Mouse (Mus musculus): ENCODE measurements around the gene C530025M09Rik. TPM values are rescaled to one million over a fixed set of nuclear protein-coding genes. Genes with fewer than 3 reads are reported as not detected.

C530025M09Rik gene
- total RNA-seq (2021): 1 to 10 TPM; 1.7 to 2.1 TPM
- long read RNA-seq, experiment 1, partial matches to known transcripts: 0 of 1 reads
- long read RNA-seq, experiment 1, other reads (novel, unspliced or antisense): 0 of 1 reads
- long read RNA-seq, experiment 2: 0 reads

DNA sequence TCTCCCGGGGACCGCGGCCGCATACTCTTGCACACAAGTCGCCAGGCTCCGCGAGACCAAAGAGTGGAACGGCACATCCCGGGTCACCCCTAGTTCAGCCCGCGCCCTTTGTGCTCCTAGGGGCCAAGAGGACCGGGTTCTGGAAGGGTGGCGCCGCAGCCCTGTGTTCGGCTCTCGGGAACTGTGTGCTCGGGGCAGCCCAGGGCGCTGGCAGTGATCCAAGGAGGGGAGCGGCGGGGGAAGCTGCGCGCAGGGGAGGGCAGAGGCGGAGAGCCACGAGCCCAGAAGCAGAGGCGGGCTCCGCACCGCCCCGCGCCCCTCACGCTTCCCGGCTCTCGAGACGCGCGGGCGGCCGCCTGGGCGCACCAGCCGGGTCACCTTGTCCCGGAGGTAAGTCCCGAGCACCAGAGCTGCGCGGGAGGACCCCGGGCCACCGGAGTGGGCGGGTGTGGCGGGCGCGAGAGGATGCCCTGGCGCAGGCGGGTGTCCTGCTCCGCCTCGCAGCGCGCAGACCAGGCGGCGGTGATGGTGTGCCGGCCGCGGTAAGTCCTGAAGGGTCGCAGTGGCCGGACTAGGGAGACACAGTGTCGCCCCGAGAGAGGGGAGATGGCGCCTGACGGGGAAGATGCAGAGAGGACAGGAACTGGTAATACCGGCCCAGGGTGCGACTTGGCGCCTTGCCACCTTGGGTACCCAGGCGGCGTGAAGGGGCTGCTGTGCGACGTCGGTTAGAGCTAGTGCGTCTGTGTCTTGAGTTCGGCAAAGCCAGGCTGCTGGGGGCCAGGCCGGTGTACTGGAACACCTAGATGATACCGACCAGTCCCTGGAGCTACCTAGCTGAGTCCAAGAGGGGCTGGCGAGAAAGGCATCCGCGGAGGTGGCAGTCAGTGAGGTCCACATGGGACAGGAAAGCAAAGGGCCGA lies at the start of gene C530025M09Rik:
TSS of gene C530025M09Rik (minus strand) at position 678 of the 923 bp plus-strand sequence.
- DNase-seq (ENCODE audit: low spot score in 2 of 2): peak; percentile 52 to 63

- peak in 1 of 2 experiments; percentile 53 for DNase-seq (ENCODE audit: low spot score in 2 of 2)
Measured at GRCm38 (mm10) chr2:149877954-149878353, 46.9 kb upstream of the C530025M09Rik start.

- DNase-seq (ENCODE audit: low spot score in 2 of 2): peak; percentile 81 to 92
Measured at GRCm38 (mm10) chr2:149873346-149873745, 42.3 kb upstream of the C530025M09Rik start.

GRCm38 (mm10) chr2:149872496-149872895 lies 41.5 kb upstream of the C530025M09Rik start:
- DNase-seq (ENCODE audit: low spot score in 2 of 2): peak; percentile 15 to 28

DNA sequence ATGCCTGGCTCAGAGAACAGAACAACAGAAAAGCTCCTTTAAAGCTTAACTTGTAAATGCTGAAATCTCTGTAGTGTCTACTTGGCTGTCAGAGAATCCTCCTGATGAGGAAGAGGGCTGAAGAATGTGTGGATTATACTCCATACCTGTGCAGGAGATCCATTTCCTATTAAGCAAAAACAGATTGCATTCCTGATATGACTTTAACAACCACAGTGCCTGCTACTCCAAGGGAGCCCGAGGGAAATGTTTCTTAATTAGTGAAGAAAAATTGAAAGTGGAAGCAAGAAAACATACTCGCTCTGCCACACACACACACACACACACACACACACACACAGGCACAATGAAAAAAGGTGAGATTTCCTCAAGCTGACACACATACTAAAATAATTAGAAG lies 39.5 kb upstream of the C530025M09Rik start:
- no peak for DNase-seq (ENCODE audit: low spot score in 2 of 2)

GRCm38 (mm10) chr2:149865914-149866435 lies 35.0 kb upstream of the C530025M09Rik start:
- no peak for DNase-seq (ENCODE audit: low spot score in 2 of 2)

DNA sequence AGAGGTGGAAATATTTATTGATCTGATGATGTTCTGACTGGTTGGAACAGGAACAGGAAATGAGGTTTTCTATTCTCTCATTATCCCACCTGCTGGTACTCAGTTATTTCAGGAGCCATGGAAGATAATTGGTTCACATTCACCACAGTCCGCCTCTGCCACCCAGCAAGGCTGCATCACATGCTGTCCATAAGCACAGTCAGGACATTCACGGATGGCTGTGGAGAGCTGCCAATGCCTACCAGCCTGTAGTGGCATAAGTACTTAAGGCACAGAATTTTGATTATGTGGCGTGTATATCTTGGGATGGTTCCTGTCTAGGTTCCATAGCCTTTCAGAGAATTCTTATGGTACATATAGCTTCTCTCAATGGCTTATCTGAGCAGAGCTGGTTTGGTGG lies 30.0 kb upstream of the C530025M09Rik start:
- DNase-seq (ENCODE audit: low spot score in 2 of 2): peak; percentile 38 to 53

DNA sequence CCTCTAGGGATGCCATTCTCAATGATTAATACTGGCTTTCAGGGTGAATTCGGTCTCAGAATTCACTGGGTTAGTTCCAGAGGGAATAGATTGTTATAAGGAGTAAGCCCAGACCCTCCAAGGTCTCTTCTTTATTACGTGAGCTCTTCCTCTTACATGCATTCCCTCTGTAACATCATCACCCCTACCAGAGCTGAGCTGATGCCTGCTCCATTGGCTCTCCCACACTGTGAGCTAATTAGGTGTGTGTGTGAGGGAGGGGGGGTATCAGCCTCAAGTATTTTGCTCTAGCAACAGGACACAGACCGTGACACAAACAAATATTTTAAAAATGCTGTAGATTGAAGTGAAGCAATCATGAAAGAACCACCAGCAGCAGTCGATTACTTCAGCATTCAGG lies 17.8 kb upstream of the C530025M09Rik start:
- DNase-seq (ENCODE audit: low spot score in 2 of 2): no peak

GRCm38 (mm10) chr2:149844575-149844974 lies 13.6 kb upstream of the C530025M09Rik start:
- peak; percentile 59 to 75 for DNase-seq (ENCODE audit: low spot score in 2 of 2)

DNA sequence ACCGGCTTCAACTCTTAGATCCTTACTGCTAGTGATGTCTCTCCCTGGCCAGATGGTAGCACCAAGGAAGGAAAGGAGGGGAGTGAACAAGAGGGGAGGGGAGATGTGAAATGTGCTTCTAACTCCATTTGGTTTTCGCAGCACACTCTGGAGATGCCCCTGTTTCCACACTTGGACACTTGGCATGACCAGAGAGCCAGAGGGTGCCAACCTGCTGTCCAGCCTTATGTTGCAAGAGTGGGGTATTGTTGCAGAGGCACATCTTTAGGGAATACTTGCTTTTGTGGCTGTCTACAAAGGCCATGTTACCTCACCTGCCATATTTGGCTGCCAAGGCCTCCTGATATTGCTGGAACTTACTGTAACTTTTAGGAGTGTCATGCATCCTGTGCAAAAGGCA lies 8.7 kb upstream of the C530025M09Rik start:
- no peak for DNase-seq (ENCODE audit: low spot score in 2 of 2)

GRCm38 (mm10) chr2:149836471-149837135 lies 5.6 kb upstream of the C530025M09Rik start:
- peak; percentile 20 to 24 for DNase-seq (ENCODE audit: low spot score in 2 of 2)

DNA sequence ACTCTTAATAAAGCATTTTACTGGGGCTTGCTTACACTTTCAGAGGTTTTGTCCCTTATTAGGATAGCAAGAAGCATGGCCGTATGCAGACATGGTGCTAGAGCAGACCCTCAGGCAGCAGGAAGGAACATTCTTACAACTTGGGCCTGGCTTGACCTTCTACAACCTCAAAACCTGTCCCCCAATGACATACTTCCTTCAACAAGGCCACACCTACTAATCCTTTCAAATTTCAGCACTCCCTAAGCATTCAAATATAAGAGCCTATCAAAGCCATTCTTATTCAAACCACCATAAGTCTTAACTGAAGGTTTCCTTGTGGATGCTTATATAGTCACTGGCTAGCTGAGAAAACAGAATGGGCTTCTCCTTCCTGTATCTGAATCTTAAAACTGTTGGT lies 4.1 kb upstream of the C530025M09Rik start:
- no peak for DNase-seq (ENCODE audit: low spot score in 2 of 2)

GRCm38 (mm10) chr2:149832301-149832700 lies 1.3 kb upstream of the C530025M09Rik start:
- no peak for DNase-seq (ENCODE audit: low spot score in 2 of 2)

- DNase-seq (ENCODE audit: low spot score in 2 of 2): peak; percentile 22 to 51
Measured at GRCm38 (mm10) chr2:149831459-149832245, 639 bp upstream of the C530025M09Rik start.

- peak; percentile 49 to 50 for DNase-seq (ENCODE audit: low spot score in 2 of 2)
Measured at GRCm38 (mm10) chr2:149829955-149830535, 968 bp downstream of the C530025M09Rik start.

GRCm38 (mm10) chr2:149828911-149829310 lies 2.1 kb downstream of the C530025M09Rik start, which contains the start of gene Syndig1:
Syndig1 (plus strand) TSS chr2:149829211.
- DNase-seq (ENCODE audit: low spot score in 2 of 2): no peak

- no peak for DNase-seq (ENCODE audit: low spot score in 2 of 2)
Measured at GRCm38 (mm10) chr2:149820201-149820600, 10.8 kb downstream of the C530025M09Rik start.

- no peak for DNase-seq (ENCODE audit: low spot score in 2 of 2)
Measured at GRCm38 (mm10) chr2:149819751-149820150, 11.3 kb downstream of the C530025M09Rik start.

DNA sequence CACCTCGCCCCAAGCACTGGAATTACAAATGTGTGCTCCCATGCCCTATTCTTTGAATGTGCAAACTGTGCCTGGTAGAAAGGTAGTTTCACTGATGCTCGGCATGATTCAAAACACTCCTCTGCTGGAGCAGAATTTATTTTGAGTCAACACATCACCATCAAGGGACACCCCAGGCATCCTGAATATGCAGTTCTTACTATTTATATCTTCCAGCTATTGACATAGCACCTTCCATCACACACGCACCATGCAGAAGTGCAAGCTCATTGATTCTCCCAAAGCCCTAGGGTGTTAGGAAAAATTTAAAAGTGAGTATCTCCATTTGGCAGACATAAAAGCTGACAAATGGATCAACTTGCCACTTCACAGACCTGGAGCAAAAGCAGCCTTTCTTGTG lies 12.6 kb downstream of the C530025M09Rik start:
- no peak for DNase-seq (ENCODE audit: low spot score in 2 of 2)

DNA sequence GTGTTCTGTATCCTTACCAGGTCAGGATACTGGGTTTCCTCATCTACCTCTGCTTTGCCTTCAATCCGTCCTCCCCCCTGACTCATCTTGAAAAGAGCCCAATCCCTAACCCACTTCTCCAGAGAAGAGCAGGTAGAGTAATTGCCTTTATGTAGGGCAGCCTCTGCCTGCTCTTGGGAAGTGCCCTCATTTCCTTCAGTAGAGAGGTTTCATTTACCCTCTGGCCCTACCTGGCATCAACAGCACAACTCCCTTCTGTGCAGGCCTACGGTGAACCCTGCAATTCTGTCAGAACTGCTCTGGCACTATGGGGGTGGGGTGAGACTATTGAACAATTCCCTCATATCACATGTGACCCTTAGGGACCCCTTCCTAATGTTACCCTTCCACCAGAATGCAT lies 18.1 kb downstream of the C530025M09Rik start:
- DNase-seq (ENCODE audit: low spot score in 2 of 2): no peak

Measured in left cerebral cortex, adult 18-20 months (tissue).